Mouse (Mus musculus) C2C12 (cell line): ENCODE data around the gene Rad51b. TPM values are rescaled to one million over a fixed set of nuclear protein-coding genes. Genes with fewer than 3 reads are reported as not detected.

ENCODE experiments used
- H3K27me3 ChIP-seq: one replicate; pipeline ENCODE4 v1.6.1; 2011; ENCODE audit not compliant: control insufficient read depth, insufficient read depth, insufficient read length
- H3K36me3 ChIP-seq: one replicate; pipeline ENCODE4 v1.6.1; 2011; ENCODE audit not compliant: control insufficient read depth, insufficient read depth
- H3K4me3 ChIP-seq: one replicate; pipeline ENCODE4 v1.5.1; 2011; ENCODE audit warnings: mild to moderate bottlenecking, control low read depth; ENCODE audit not compliant: poor library complexity, insufficient read depth, severe bottlenecking
- H3K79me2 ChIP-seq: one replicate; pipeline ENCODE4 v1.6.1; 2011; ENCODE audit not compliant: control insufficient read depth, insufficient read depth
- H3K79me3 ChIP-seq: one replicate; pipeline ENCODE4 v1.6.1; 2011; ENCODE audit warnings: low read depth, control low read depth
- H3ac ChIP-seq: one replicate; pipeline ENCODE3; 2011; ENCODE audit warnings: low read depth; ENCODE audit not compliant: control insufficient read depth, insufficient read length
- CEBPB ChIP-seq: IDR thresholded peaks from one replicate; pipeline ENCODE4 v1.6.1; 2011; ENCODE audit warnings: low read depth, mild to moderate bottlenecking, control low read depth, moderate library complexity
- CTCF ChIP-seq: IDR thresholded peaks from one replicate; pipeline ENCODE4 v1.5.1; 2011; ENCODE audit not compliant: control insufficient read depth, insufficient read depth, insufficient read length
- FOSL1 ChIP-seq: IDR thresholded peaks from one replicate; pipeline ENCODE4 v1.8.0; 2011; ENCODE audit warnings: mild to moderate bottlenecking, low read length; ENCODE audit not compliant: poor library complexity, insufficient read depth, severe bottlenecking
- MAX ChIP-seq: IDR thresholded peaks from one replicate; pipeline ENCODE4 v1.6.1; 2011; ENCODE audit warnings: mild to moderate bottlenecking, control low read depth
- MYOD1 ChIP-seq: IDR thresholded peaks from one replicate; pipeline ENCODE4 v1.6.1; 2011; ENCODE audit warnings: low read depth; ENCODE audit not compliant: control insufficient read depth, insufficient read length
- MYOG ChIP-seq: IDR thresholded peaks from one replicate; pipeline ENCODE4 v1.6.1; 2011; ENCODE audit not compliant: control insufficient read depth, insufficient read length; ENCODE audit errors: extremely low read depth
- USF1 ChIP-seq: IDR thresholded peaks from one replicate; pipeline ENCODE4 v1.6.1; 2011; ENCODE audit warnings: low read depth, mild to moderate bottlenecking, control low read depth, moderate library complexity
- polyA plus RNA-seq: library from polyadenylated mRNA; unstranded; fragments of >200 nt; fragmentation: generic; extraction: Trizol; gene quantifications from one replicate; pipeline ENCODE4 v1.2.1, GENCODE M21; 2012; ENCODE audit warnings: missing spikeins

Gene Rad51b
- polyA plus RNA-seq, 1 experiment: 1.3 TPM

GRCm38 (mm10) chr12:79679251-79679901 lies 382.3 kb downstream of the Rad51b start:
- no peaks in the 10 kb centered on the region for H3K79me2 ChIP-seq
- no peak overlapping the region for H3ac ChIP-seq
- H3K27me3 ChIP-seq: no peaks in the 10 kb centered on the region
- H3K79me3 ChIP-seq: no peaks in the 10 kb centered on the region
- H3K4me3 ChIP-seq: no peak overlapping the region
- no peaks in the 10 kb centered on the region for H3K36me3 ChIP-seq
- TF ChIP-seq MYOG: no peak
- TF ChIP-seq MAX: no peak
- no peak for TF ChIP-seq FOSL1
- no peak for TF ChIP-seq CTCF
- no peak for TF ChIP-seq MYOD1
- no peak for TF ChIP-seq USF1
- TF ChIP-seq CEBPB: no peak

- Histone ChIP-seq H3K79me2 (no peaks in the 10 kb centered on the region), H3ac (no peak overlapping the region), H3K4me3 (no peak overlapping the region), H3K27me3 (no peaks in the 10 kb centered on the region), H3K36me3 (no peaks in the 10 kb centered on the region), H3K79me3 (no peaks in the 10 kb centered on the region)
- TF ChIP-seq USF1: no peak
- no peak for TF ChIP-seq MAX
- no peak for TF ChIP-seq CEBPB
- TF ChIP-seq MYOD1: no peak
- TF ChIP-seq FOSL1: no peak
- no peak for TF ChIP-seq CTCF
- no peak for TF ChIP-seq MYOG
Observed at GRCm38 (mm10) chr12:79679941-79680697, 383.0 kb downstream of the Rad51b start.

- Histone ChIP-seq H3K36me3 (no peaks in the 10 kb centered on the region), H3K4me3 (no peak overlapping the region), H3K27me3 (no peaks in the 10 kb centered on the region), H3K79me2 (no peaks in the 10 kb centered on the region), H3K79me3 (no peaks in the 10 kb centered on the region), H3ac (no peak overlapping the region)
- TF ChIP-seq FOSL1: no peak
- no peak for TF ChIP-seq MAX
- TF ChIP-seq CTCF: no peak
- no peak for TF ChIP-seq MYOG
- TF ChIP-seq USF1: no peak
- no peak for TF ChIP-seq MYOD1
- TF ChIP-seq CEBPB: no peak
Observed at GRCm38 (mm10) chr12:79680698-79681072, 383.6 kb downstream of the Rad51b start.

GRCm38 (mm10) chr12:79681571-79681970 lies 384.5 kb downstream of the Rad51b start:
- TF ChIP-seq FOSL1 (no peak), USF1 (no peak), MYOD1 (no peak), CEBPB (no peak), CTCF (no peak), MAX (no peak), MYOG (no peak)
- Histone ChIP-seq H3K4me3 (no peak overlapping the region), H3K36me3 (no peaks in the 10 kb centered on the region), H3K79me2 (no peaks in the 10 kb centered on the region), H3K27me3 (no peaks in the 10 kb centered on the region), H3K79me3 (no peaks in the 10 kb centered on the region), H3ac (no peak overlapping the region)

- H3ac ChIP-seq: no peak overlapping the region
- H3K79me3 ChIP-seq: no peaks in the 10 kb centered on the region
- no peak for TF ChIP-seq FOSL1
- H3K4me3 ChIP-seq: no peak overlapping the region
- H3K79me2 ChIP-seq: no peaks in the 10 kb centered on the region
- no peaks in the 10 kb centered on the region for H3K27me3 ChIP-seq
- H3K36me3 ChIP-seq: no peaks in the 10 kb centered on the region
Observed at GRCm38 (mm10) chr12:79683350-79683749, 386.3 kb downstream of the Rad51b start.

GRCm38 (mm10) chr12:79683759-79684158 lies 386.7 kb downstream of the Rad51b start:
- H3K79me2 ChIP-seq: no peaks in the 10 kb centered on the region
- TF ChIP-seq USF1: no peak
- no peak for TF ChIP-seq MYOD1
- TF ChIP-seq FOSL1: no peak
- TF ChIP-seq MAX: no peak
- no peak for TF ChIP-seq MYOG
- no peak for TF ChIP-seq CTCF
- H3K36me3 ChIP-seq: no peaks in the 10 kb centered on the region
- no peak overlapping the region for H3K4me3 ChIP-seq
- no peak overlapping the region for H3ac ChIP-seq
- no peaks in the 10 kb centered on the region for H3K27me3 ChIP-seq
- H3K79me3 ChIP-seq: no peaks in the 10 kb centered on the region
